Comparison of ENCODE assay signal across 8 mouse cellular contexts in genomic region chr17:5491031-5491800, GRCm38 (mm10). TPM values are rescaled to one million over a fixed set of nuclear protein-coding genes. Genes with fewer than 3 reads are reported as not detected.
DNase-seq lines count a peak whose midpoint lies in the region; ATAC-seq and TF ChIP-seq lines count a peak whose summit lies in the region.

No protein-coding gene starts in this region.

- peaks cover 23% of the 10 kb centered on the region for H3K4me1 ChIP-seq in hindbrain, embryonic 10.5 days (replicated peaks)
- 0 out of 2 replicates have a peak, but pooled peaks cover 5% of the 10 kb centered on the region for H3K4me1 ChIP-seq in lung, postnatal 0 days (ENCODE audit: insufficient read depth, low read depth, low read length)

- no peak for TF ChIP-seq CTCF in lung, postnatal 0 days (IDR thresholded peaks at IDR 0.05)

- peak overlapping the region; percentile 65 for H3K9ac ChIP-seq in lung, postnatal 0 days (replicated peaks; ENCODE audit: low read depth)

- TF ChIP-seq EP300 in lung, postnatal 0 days (IDR thresholded peaks at IDR 0.05): no peak

- no peaks in the 10 kb centered on the region for H3K36me3 ChIP-seq in hindbrain, embryonic 10.5 days
- no peaks in the 10 kb centered on the region for H3K36me3 ChIP-seq in lung, postnatal 0 days (ENCODE audit: insufficient read depth, low read length)

- H3K9me3 ChIP-seq in hindbrain, embryonic 10.5 days: no peaks in the 10 kb centered on the region
- no peaks in the 10 kb centered on the region for H3K9me3 ChIP-seq in lung, postnatal 0 days (ENCODE audit: low read length)

- peak; percentile 87 for ATAC-seq in frontal cortex, adult (ENCODE audit: low TSS enrichment)
- ATAC-seq in lung, postnatal 0 days: peak; percentile 86

- H3K4me3 ChIP-seq in hindbrain, embryonic 10.5 days: peak overlapping the region; percentile 71
- H3K4me3 ChIP-seq in lung, postnatal 0 days (ENCODE audit: low read depth, low read length): peak overlapping the region; percentile 72

- WGBS in hindbrain, embryonic 10.5 days: under 1% methylated on average over 29 of the region's 29 CpGs
- under 1% methylated on average over 29 of the region's 29 CpGs for WGBS in lung, postnatal 0 days

- H3K27me3 ChIP-seq in hindbrain, embryonic 10.5 days (ENCODE audit: insufficient read depth, poor library complexity, severe bottlenecking): peaks cover 38% of the 10 kb centered on the region
- no peaks in the 10 kb centered on the region for H3K27me3 ChIP-seq in lung, postnatal 0 days (replicated peaks; ENCODE audit: insufficient read depth, low read length)

- H3K27ac ChIP-seq in hindbrain, embryonic 10.5 days: peak overlapping the region; percentile 90
- H3K27ac ChIP-seq in lung, postnatal 0 days (ENCODE audit: low read length): peak overlapping the region; percentile 85

- peak; percentile 75 for DNase-seq in MN1 (ENCODE audit: low spot score)
- peak; percentile 97 for DNase-seq in cerebellum, adult 9-10 months
- peak; percentile 89 for DNase-seq in hindbrain, embryonic 10.5 days (ENCODE audit: low spot score)
- peak; percentile 96 for DNase-seq in layer of hippocampus, adult 9-11 months
- peak; percentile 98 for DNase-seq in lung, postnatal 0 days (ENCODE audit: low spot score)
- DNase-seq in ovary, postnatal 14 days (ENCODE audit: low spot score): peak; percentile 68
- DNase-seq in thymus, postnatal 14 days: peak; percentile 93

- peak overlapping the region; percentile 100 for H3K4me2 ChIP-seq in lung, postnatal 0 days (replicated peaks; ENCODE audit: low read depth, low read length)

RNA-seq across cellular contexts. Expression of gene Zdhhc14, which starts 1.1 kb away (rescaled TPM):
- polyA plus RNA-seq in hindbrain, embryonic 10.5 days (2016; fragmentation: Nextera tagmentation; extraction: Ambion mirVana): 1.3 and 2.2 TPM in 2 replicates
- 4.2 and 4.6 TPM in 2 replicates for polyA plus RNA-seq in lung, postnatal 0 days (2015; fragmentation: Nextera tagmentation; extraction: Ambion mirVana)

RNA-seq across cellular contexts. Expression of gene Tmem242, which starts 51.2 kb away (rescaled TPM):
- 131 and 143 TPM in 2 replicates for polyA plus RNA-seq in hindbrain, embryonic 10.5 days (2016; fragmentation: Nextera tagmentation; extraction: Ambion mirVana)
- polyA plus RNA-seq in lung, postnatal 0 days (2015; fragmentation: Nextera tagmentation; extraction: Ambion mirVana): 84.3 and 89.0 TPM in 2 replicates

Comparison
In these comparisons a context has a peak if more than half of its experiments do, and no peak if none do; other contexts are left out.
1. Peak in every context shown above with its lines: DNase-seq, ATAC-seq, H3K4me3 ChIP-seq and H3K27ac ChIP-seq.